Mouse (Mus musculus) layer of hippocampus, adult 9-10 months (tissue): ENCODE results near the gene Olfr1120.
"Not testable (repeated sequence)": the region's sequence is repeated elsewhere in the genome, so short reads cannot be mapped to it uniquely, and the experiment has no call there.

Experiments
- DNase-seq: peaks from one replicate; pipeline ENCODE4 v3.0.0; 2022; ENCODE audit warnings: low spot score

Gene Olfr1120

GRCm38 (mm10) chr2:87354515-87354914 is at the start of gene Olfr1120:
Olfr1120 (plus strand) TSS chr2:87354815.
- DNase-seq, result no peak

- DNase-seq, result no peak
Observed at GRCm38 (mm10) chr2:87307281-87307680, 47.3 kb upstream of the Olfr1120 start, which contains the start of gene Olfr1118. Olfr1118 (plus strand) TSS chr2:87307581.

- DNase-seq, result not testable (repeated sequence)
Observed at GRCm38 (mm10) chr2:87360121-87360520, 5.5 kb downstream of the Olfr1120 start.

GRCm38 (mm10) chr2:87369595-87369994 is 15.0 kb downstream of the Olfr1120 start, which contains the start of gene Olfr1121:
Olfr1121 (plus strand) TSS chr2:87369895.
- DNase-seq, result no peak

- no peak for DNase-seq
Observed at GRCm38 (mm10) chr2:87371726-87372125, 17.1 kb downstream of the Olfr1120 start.

GRCm38 (mm10) chr2:87383935-87384334 is 29.3 kb downstream of the Olfr1120 start:
- no peak for DNase-seq

- no peak for DNase-seq
Observed at GRCm38 (mm10) chr2:87385549-87385948, 30.9 kb downstream of the Olfr1120 start, which contains the start of gene Olfr1122. Olfr1122 (plus strand) TSS chr2:87385849.

- not testable (repeated sequence) for DNase-seq
Observed at GRCm38 (mm10) chr2:87393605-87394004, 39.0 kb downstream of the Olfr1120 start.

GRCm38 (mm10) chr2:87394686-87395085 is 40.1 kb downstream of the Olfr1120 start:
- DNase-seq, result not testable (repeated sequence)
